Mouse (Mus musculus) lung, adult 2 months (tissue): ENCODE measurements around the gene Olfml2b. TPM values are rescaled to one million over a fixed set of nuclear protein-coding genes. Genes with fewer than 3 reads are reported as not detected.

Experiments used
- DNase-seq: peaks from one replicate; pipeline ENCODE4 v3.0.0; 2022
- H3K4me1 ChIP-seq: fragments of 200-500 bp; 2 replicates; pipeline ENCODE4 v1.6.1; 2011; ENCODE audit warnings: low read length; ENCODE audit not compliant: control insufficient read depth, insufficient read depth
- H3K4me3 ChIP-seq: fragments of 200-500 bp; replicated peaks from 2 replicates; pipeline ENCODE3; 2011; ENCODE audit warnings: low read depth, mild to moderate bottlenecking, control low read depth, low read length; ENCODE audit errors: extremely low read depth
- CTCF ChIP-seq: fragments of 200-500 bp; IDR thresholded peaks from 2 replicates; pipeline ENCODE4 v1.5.1; 2011; ENCODE audit warnings: mild to moderate bottlenecking, low read length, control low read depth; ENCODE audit not compliant: insufficient read depth
- POLR2A ChIP-seq: fragments of 200-500 bp; IDR thresholded peaks from 2 replicates; pipeline ENCODE4 v1.6.1; 2011; ENCODE audit warnings: low read depth, mild to moderate bottlenecking, control low read depth, low read length, borderline replicate concordance; ENCODE audit errors: extremely low read depth
- WGBS: fragments of 180-500 bp; shearing (Covaris S2); methylation state at CpG from one replicate; pipeline ENCODE4 v1.1.7; 2018; 5-methylcytosine and 5-hydroxymethylcytosine counted together
- polyA plus RNA-seq: library from polyadenylated mRNA; depleted of rRNA; stranded (reverse); fragments of >200 nt; gene quantifications from 2 replicates; pipeline ENCODE4 v1.2.3, GENCODE M21; 2012; rRNA removed

The Olfml2b gene
- 16.1 and 16.7 TPM in 2 replicates for polyA plus RNA-seq

DNA sequence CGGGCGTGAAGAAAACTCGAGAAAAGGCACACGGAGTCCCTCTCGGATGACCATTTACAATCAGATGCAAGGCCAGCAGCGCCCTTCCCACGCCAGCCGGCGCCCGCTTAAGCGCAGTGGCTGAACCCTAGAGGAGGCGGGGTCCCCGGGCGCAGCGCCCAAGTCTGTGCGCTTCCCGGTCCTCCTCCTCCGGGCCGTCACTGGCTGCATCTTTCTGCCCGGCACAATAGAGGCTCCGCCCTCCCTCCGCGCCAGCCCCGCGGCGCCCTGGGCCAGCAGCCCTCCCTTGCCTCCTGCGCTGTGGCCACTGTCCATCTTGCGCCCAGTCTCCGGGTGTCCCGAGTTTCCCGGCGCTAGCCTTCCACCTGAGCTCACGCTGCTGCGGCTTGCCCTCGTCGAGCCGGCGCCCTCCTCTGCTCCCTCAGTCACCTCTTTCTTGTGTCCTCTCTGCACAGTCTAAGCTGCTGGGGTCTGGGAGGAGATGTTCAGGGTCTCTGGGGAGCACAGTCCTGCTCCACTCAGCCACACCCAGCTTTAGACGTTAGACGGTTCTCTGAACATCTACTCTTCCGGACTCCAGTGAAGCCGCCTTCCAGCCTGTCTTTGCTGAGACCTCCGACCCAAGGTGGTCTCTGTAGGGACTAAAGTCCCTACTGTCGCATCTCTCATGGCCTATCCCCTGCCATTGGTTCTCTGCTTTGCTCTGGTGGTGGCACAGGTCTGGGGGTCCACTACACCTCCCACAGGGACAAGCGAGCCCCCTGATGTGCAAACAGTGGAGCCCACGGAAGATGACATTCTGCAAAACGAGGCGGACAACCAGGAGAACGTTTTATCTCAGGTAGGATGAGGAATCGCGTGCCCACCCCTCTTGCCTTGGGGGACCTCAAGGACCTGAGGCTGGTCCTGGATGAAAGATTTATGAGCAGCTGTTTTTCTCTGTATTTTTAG is at the start of gene Olfml2b:
Gene Olfml2b (plus strand): TSS at position 278 of the 951 bp plus-strand sequence.
- no peak for TF ChIP-seq POLR2A
- no peak for TF ChIP-seq CTCF
- peak; percentile 75 for DNase-seq
- no peaks in the 10 kb centered on the region for H3K4me1 ChIP-seq
- peak within 1 kb of the TSS; percentile 53 for H3K4me3 ChIP-seq
- WGBS = 15% methylated on average over 50 of the region's 51 CpGs

DNA sequence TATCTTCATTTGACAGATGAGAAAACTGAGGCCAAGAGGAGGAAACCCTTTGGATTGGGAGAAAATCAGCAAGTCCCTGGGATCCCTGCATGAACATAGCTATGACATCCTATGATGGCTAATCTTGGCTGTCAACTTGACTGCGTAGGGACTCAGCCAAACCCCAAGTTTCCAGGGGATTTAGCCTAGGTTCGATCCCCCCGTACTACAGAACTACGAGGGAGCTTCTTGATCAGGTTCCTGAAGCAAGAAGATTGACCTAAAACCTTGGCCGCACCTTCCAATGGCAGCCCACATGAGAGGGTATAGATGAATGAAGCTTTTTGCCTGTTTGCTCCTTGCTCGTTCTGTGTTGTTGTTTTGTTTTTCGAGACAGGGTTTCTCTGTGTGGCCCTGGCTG is 49.8 kb upstream of the Olfml2b start:
- WGBS = 98% methylated on average over 7 of the region's 7 CpGs
- Histone ChIP-seq H3K4me1 (no peaks in the 10 kb centered on the region; the same call in 1 of the 2 replicates), H3K4me3 (no peak overlapping the region)
- TF ChIP-seq CTCF (no peak), POLR2A (no peak)
- DNase-seq = no peak

DNA sequence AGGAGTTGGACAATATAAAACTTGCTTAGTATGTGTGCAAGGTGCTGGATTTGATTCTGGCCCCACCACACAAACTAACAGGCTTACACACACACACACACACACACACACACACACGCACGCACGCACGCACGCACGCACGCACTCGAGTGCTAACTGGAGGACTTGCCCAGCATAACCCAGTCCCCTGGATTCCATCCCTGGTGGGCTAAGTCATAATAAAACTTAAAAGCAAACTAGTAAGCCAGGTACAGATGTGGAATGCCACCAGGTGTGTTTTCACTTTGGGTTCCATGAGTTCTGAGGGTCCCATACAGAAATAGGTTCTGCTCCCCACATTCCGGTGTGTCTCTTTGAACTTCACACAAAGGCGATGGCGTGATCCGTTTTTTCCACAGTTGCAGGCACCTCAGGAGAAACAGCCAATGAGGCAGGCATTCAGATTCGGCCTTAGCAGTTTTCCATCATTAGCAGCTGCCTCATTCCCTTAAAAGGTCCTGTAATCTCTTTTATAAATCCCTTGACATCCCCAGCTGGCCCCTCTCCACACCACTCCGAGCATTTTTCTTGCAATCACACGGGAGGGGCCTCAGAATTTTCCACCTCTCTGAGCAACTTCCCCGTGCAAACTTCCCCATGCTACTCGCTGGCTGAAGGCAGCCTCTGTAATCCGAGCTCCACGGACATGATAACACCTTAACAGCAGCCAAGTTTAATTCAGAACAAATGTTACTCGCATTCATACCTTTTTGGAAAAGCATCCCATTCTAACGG is 38.9 kb upstream of the Olfml2b start:
- TF ChIP-seq POLR2A = no peak
- no peak for TF ChIP-seq CTCF
- DNase-seq = no peak
- WGBS = 57% methylated on average over 21 of the region's 21 CpGs
- no peak overlapping the region for H3K4me3 ChIP-seq
- no peaks in the 10 kb centered on the region for H3K4me1 ChIP-seq

DNA sequence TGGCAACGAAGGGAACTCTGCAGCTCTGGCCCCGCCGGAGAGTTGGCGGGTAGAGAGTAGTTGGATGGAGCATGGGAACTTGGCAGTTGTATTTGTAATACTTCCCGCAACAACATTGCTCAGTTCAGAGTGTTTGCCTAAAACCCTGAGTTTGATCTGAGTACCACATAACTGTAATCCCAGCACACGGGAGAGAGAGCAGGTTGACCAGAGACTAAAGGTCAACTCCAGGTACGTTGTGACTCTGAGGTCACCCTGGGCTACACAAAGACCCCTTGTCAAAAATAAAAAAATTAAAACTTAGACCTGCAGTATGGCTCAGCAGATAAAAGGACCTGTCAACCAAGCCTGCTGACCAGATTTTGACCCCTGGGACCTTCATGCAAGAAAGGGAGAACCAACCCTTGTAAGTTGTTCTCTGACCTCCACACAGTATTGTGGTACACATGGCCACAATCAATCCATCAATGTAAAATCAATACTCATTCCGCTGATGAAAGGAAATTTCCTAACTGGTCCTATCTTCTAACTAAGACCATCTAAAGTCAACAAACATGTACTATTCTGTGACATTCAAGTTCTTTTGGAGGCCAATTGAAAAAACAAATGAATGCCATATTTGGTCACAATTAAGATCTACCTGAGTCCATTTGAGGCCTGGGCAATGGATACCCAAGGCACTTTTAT is 37.0 kb upstream of the Olfml2b start:
- no peak overlapping the region for H3K4me3 ChIP-seq
- TF ChIP-seq CTCF = no peak
- no peak for TF ChIP-seq POLR2A
- no peak for DNase-seq
- 86% methylated on average over 8 of the region's 8 CpGs for WGBS
- H3K4me1 ChIP-seq = no peaks in the 10 kb centered on the region

DNA sequence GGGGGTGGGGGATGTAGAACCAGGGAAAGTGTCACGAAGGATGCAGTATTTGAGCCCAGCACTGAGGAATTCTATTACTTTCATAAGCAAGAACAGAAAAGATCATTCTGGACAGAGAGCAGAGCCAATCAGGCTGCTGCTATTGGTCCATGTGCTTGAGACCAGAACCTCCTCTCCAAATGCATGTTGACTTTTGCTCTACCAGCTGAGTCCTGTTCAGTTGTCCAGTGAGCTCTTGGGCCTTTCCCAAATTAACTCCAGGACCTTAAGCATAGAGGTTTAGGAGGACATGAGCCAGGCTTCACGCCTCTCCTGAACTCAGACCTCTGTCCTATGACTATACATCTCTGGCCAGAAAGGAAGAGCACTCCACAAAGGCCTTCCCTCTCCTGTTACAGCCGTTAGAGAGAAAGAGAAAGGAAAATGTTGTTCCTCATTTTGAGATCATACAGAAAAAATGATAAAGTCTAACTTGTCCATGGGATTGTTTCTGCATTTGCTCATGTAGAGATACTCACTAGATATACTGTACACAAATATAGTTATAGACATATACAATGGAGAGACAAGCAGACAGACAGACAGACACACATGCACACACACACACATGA is 35.8 kb upstream of the Olfml2b start:
- 70% methylated on average over 3 of the region's 3 CpGs for WGBS
- TF ChIP-seq POLR2A = no peak
- TF ChIP-seq CTCF = no peak
- no peaks in the 10 kb centered on the region for H3K4me1 ChIP-seq
- no peak for DNase-seq
- H3K4me3 ChIP-seq = no peak overlapping the region

DNA sequence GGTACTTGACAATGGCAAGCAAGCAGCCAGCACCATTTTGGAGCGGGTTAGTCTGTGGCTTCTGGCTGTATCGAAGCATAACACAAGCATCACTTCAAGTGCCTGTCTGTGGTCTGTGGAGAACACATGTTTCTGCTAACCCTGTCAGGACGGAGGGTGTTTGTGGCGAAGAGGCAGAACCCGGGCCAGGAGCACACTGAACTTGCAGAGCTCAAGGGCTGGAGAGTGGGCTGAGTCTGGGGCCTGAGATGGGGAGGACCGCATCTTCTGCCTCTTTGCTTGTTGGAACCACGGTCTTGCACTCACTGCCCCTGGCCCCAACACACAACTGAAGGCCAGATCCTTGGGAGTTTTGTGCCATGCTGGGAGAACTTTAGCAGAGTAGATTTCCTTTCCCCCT is 34.5 kb upstream of the Olfml2b start:
- DNase-seq = no peak
- TF ChIP-seq CTCF = no peak
- no peak for TF ChIP-seq POLR2A
- Histone ChIP-seq H3K4me1 (no peaks in the 10 kb centered on the region), H3K4me3 (no peak overlapping the region)
- 59% methylated on average over 7 of the region's 7 CpGs for WGBS

DNA sequence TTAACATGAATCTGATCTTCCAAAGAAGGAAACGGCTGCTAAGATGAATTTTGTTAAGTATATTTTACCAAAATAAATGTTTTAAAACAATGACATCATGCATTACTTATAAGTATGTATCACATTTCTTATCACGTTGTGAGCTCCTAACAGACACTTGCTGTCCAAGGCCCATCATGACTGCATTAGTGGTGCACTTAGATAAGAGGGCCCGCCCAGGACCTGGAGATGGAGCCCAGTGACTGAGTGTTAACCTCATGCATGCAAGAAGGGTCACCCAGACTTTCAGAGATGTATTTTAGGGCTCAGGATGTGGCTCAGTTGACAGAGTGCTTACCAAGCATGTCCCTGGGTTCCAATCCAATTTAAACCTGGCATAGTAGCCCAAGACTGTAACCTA is 34.0 kb upstream of the Olfml2b start:
- DNase-seq = no peak
- TF ChIP-seq POLR2A (no peak), CTCF (no peak)
- Histone ChIP-seq H3K4me1 (no peaks in the 10 kb centered on the region), H3K4me3 (no peak overlapping the region)
- WGBS = 70% methylated on average over 3 of the region's 3 CpGs

DNA sequence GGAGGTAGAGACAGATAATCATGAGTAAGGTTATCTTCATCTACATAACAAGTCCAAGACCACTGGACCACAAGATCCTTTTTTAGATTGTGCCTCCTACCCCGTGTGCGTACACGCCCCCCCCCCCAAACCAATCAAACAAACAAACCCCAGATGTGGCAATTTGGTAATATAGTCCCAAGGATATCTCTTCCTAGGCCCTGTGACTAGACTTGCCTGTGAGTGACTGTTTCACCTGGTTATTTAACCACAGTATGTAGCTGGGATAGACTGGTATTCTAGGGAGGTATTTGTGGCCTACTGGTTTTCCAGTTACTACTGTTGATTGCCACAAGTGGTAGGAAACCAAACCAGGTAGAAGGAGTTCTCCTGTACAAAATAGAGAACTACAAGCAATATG is 33.6 kb upstream of the Olfml2b start:
- DNase-seq = no peak
- 86% methylated on average over 3 of the region's 3 CpGs for WGBS
- no peaks in the 10 kb centered on the region for H3K4me1 ChIP-seq
- no peak for TF ChIP-seq CTCF
- no peak for TF ChIP-seq POLR2A
- no peak overlapping the region for H3K4me3 ChIP-seq

DNA sequence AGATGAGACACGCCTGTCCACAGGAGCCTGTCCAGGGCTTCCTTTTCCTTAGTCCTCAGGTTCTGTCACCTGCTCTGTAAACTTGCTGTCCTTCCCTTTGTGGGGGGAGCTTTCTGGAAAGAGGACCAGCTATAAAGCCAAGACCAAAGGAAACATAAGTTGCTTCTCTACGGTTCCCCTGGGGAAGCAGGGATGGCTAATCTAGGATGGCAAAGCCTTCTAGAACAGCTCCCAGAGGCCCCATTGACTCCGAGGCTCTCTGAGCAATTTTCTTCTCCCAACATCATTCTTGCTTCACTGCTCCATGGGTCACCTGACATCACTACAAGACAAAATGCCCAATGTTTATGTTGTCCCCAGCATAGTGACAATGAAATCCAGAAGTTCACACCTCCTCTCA is 32.7 kb upstream of the Olfml2b start:
- no peak for DNase-seq
- no peaks in the 10 kb centered on the region for H3K4me1 ChIP-seq
- WGBS = 92% methylated on average over 3 of the region's 3 CpGs
- H3K4me3 ChIP-seq = no peak overlapping the region
- TF ChIP-seq POLR2A (no peak), CTCF (no peak)
